Mouse (Mus musculus) lung, postnatal 0 days (tissue): Measurements from ENCODE around the gene Enah.

Experiments
- CTCF ChIP-seq: IDR thresholded peaks from 2 replicates; pipeline ENCODE4 v1.5.1; 2016; ENCODE audit warnings: antibody characterized with exemption, mild to moderate bottlenecking
- EP300 ChIP-seq: IDR thresholded peaks from 2 replicates; pipeline ENCODE4 v1.6.1; 2016; ENCODE audit warnings: antibody characterized with exemption, mild to moderate bottlenecking, control low read depth

GRCm38 (mm10) chr1:181878436-181878835 lies 141.4 kb downstream of the Enah start:
- TF ChIP-seq CTCF, result no peak
- no peak for TF ChIP-seq EP300
